Mouse (Mus musculus) cortical plate, adult 2 months (tissue): ENCODE data around the gene Stk40.

ENCODE experiments used
- CTCF ChIP-seq: fragments of 200-500 bp; IDR thresholded peaks from 2 replicates; pipeline ENCODE4 v1.5.1; 2011; ENCODE audit warnings: mild to moderate bottlenecking, control low read depth, low read length; ENCODE audit not compliant: insufficient read depth; ENCODE audit errors: extremely low read depth
- POLR2A ChIP-seq: fragments of 200-500 bp; IDR thresholded peaks from 2 replicates; pipeline ENCODE4 v1.6.1; 2011; ENCODE audit warnings: mild to moderate bottlenecking, low read length, control low read depth; ENCODE audit not compliant: insufficient read depth; ENCODE audit errors: extremely low read depth

DNA sequence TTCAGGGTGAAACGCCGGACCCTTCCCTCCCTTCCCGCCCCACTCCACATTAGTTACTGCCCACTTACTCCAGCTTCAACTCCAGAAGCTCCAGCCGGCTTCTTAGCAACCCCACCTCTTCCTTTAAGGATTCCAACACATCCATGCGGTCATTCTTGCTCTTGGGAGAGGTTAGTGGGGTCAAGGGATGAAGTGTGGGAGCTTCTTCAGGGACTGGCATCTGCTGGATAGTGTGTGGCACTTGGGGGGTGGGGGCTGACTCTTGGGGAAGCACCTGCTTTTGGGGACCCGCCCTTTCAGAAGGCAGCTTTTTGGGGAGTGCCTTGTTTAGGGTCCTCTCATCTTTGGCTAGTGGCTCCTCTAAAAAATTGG is 47.2 kb downstream of the Stk40 start:
- TF ChIP-seq CTCF (no peak), POLR2A (no peak)
